Mouse (Mus musculus): ENCODE measurements around the gene Smad9.
A peak's percentile ranks its signal among the peaks of the same experiment; 100 is the strongest.

Gene Smad9

GRCm38 (mm10) chr3:54809111-54809510, 53.7 kb downstream of the Smad9 start:
- DNase-seq (ENCODE audit: low read depth, low spot score) = no peak

- DNase-seq (ENCODE audit: low read depth, low spot score) = no peak
Observed at GRCm38 (mm10) chr3:54811616-54812015, 56.2 kb downstream of the Smad9 start.

GRCm38 (mm10) chr3:54813418-54813988, 58.1 kb downstream of the Smad9 start:
- no peak for DNase-seq (ENCODE audit: low read depth, low spot score)

- no peak for DNase-seq (ENCODE audit: low read depth, low spot score)
Observed at GRCm38 (mm10) chr3:54814622-54815021, 59.2 kb downstream of the Smad9 start.

GRCm38 (mm10) chr3:54815292-54815691, 59.9 kb downstream of the Smad9 start:
- peak; percentile 55 for DNase-seq (ENCODE audit: low read depth, low spot score)

- DNase-seq (ENCODE audit: low read depth, low spot score) = no peak
Observed at GRCm38 (mm10) chr3:54822526-54822925, 67.1 kb downstream of the Smad9 start.

- no peak for DNase-seq (ENCODE audit: low read depth, low spot score)
Observed at GRCm38 (mm10) chr3:54832491-54832890, 77.1 kb downstream of the Smad9 start.

GRCm38 (mm10) chr3:54835421-54835820, 80.0 kb downstream of the Smad9 start:
- no peak for DNase-seq (ENCODE audit: low read depth, low spot score)

Data from forelimb bud, embryonic 11.5 days (tissue).